Mouse (Mus musculus) cerebellum, adult 9-10 months (tissue): Measurements from ENCODE around the gene Psmb8.

Experiments used
- DNase-seq: peaks from one replicate; pipeline ENCODE4 v3.0.0; 2022

The Psmb8 gene

DNA sequence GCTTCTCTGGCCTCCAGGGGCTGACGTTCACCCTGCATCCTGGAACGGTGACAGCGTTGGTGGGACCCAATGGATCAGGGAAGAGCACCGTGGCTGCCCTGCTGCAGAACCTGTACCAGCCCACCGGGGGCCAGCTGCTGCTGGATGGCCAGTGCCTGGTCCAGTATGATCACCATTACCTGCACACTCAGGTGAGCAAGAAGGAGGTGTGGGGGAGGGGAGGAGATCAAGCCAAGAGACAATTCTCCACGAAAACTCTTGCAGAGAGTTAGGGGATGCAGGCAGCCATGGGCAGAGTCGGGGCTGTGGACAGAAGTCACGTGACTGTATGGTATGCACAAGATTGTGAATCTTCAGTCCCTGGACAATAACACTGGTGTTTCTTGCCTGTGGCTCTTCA lies 4.1 kb upstream of the Psmb8 start:
- DNase-seq, result no peak

- DNase-seq, result no peak
Measured at GRCm38 (mm10) chr17:34194723-34195122, 2.8 kb upstream of the Psmb8 start.

- no peak for DNase-seq
Measured at GRCm38 (mm10) chr17:34196491-34196890, 1.0 kb upstream of the Psmb8 start.

DNA sequence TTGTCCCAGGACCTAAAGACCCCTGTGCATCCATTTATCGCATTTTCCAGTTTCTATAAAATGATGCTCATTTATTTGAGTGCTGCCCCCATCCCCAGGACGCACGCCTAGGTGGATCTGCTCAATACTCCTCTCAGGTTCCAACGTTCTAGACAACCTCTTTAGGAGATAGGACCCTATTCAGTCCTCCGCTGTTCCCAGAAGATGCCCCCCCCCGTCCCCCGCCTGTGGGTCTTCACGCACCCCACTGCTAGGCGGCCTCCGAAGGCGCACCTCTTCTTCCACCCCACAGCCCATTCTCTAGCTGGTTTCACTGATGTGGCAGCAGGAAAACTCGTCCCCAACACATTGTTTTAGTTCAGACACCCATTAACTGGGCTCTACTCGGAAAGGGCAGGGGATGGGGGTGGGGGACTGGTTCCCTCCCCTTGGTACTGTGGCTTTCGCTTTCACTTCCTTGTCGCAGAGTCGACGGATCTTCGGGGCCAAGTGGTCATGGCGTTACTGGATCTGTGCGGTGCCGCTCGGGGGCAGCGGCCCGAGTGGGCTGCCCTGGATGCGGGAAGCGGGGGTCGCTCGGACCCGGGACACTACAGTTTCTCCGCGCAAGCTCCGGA lies 491 bp downstream of the Psmb8 start:
- no peak for DNase-seq

- DNase-seq, result no peak
Measured at GRCm38 (mm10) chr17:34198521-34198912, 996 bp downstream of the Psmb8 start.

DNA sequence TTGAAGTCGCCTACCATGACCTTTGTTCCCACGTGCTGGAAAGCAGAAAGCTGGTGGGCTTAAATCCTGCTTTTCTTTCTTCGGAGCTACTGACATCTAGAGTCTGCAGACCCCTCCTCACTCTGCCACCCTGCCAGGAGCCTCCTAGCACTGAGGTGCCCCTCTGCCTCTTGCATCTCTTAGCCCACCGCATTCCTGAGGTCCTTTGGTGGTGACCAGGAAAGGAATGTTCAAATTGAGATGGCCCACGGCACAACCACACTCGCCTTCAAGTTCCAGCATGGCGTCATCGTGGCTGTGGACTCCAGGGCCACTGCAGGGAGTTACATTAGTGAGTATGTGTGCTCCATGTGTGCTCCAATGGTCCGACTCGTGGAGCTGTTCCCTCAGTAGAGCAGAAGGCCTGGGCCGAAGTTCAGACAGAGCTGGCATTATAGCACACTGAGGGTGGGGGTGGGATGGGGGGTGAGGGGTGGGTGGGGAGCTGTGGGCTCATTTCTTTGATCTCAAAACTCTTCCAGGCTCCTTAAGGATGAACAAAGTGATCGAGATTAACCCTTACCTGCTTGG lies 1.6 kb downstream of the Psmb8 start:
- no peak for DNase-seq

DNA sequence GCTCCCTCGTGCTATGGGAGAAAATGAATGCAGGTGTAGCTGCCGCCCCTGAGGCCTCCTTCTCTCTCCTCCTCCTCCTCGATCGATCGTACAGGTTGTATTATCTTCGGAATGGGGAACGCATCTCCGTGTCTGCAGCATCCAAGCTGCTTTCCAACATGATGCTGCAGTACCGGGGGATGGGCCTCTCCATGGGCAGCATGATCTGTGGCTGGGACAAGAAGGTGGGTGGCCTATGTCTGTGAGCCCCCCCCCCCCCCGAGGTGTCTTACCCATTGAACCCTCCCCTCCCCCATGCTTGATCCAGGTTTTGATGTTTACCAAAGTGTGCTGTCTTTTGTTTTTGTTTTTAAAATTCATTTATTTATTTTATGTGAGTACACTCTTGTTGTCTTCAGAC lies 2.5 kb downstream of the Psmb8 start:
- no peak for DNase-seq

- no peak for DNase-seq
Measured at GRCm38 (mm10) chr17:34200772-34201505, 3.4 kb downstream of the Psmb8 start.

DNA sequence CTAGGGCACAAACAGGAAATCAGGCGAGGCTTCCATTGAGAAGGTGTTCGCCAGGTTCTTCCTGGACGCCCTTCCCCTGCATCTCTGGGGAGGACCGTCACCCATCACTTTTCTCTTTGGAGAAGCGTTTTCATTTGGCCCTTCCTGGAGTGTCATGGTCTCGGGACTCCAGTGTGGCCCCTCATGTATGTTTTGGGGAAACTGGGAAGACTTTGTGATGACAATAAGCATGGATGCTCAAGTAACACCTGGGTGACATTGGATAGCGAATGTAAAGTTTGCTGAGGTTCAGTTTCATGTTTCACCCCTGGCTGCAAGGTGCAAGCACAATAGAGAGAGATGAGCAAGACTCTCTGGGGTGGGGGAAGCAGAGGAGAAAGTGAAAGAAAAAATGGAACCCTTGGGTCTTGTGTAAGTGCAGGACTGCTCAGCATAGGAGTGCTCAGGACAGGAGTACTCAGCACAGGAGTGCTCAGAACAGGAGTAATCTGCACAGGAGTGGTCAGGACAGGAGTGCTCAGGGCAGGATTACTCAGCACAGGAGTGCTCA lies 4.1 kb downstream of the Psmb8 start:
- DNase-seq, result no peak

DNA sequence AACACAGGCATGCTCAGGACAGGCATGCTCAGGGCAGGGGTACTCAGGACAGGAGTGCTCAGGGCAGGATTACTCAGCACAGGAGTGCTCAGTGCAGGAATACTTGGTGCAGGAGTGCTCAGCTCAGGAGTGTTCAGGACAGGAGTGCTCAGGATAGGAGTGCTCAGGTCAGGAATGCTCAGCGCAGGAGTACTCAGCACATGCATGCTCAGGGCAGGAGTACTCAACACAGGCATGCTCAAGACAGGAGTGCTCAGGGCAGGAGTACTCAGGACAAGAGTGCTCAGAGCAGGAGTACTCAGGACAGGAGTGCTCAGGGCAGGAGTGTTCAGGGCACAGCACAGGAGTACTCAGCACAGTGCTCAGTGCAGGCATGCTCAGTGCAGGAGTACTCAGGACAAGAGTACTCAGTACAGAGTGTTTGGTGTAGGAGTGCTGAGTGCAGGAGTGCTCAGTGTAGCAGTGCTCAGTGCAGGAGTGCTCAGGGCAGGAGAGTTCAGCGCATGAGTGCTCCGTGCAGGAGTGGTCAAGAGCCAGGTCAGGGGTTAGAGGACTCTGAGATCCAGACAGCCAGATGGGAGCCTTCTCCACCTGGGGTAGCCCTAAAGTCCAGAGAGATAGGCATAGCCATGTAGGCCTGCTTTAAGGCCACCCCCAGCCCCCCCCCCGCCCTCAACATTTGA lies 5.4 kb downstream of the Psmb8 start:
- DNase-seq, result no peak

GRCm38 (mm10) chr17:34203444-34203843 lies 5.9 kb downstream of the Psmb8 start, which contains the start of gene Tap2:
Gene Tap2, plus strand, starts transcription at chr17:34203527.
- no peak for DNase-seq

DNA sequence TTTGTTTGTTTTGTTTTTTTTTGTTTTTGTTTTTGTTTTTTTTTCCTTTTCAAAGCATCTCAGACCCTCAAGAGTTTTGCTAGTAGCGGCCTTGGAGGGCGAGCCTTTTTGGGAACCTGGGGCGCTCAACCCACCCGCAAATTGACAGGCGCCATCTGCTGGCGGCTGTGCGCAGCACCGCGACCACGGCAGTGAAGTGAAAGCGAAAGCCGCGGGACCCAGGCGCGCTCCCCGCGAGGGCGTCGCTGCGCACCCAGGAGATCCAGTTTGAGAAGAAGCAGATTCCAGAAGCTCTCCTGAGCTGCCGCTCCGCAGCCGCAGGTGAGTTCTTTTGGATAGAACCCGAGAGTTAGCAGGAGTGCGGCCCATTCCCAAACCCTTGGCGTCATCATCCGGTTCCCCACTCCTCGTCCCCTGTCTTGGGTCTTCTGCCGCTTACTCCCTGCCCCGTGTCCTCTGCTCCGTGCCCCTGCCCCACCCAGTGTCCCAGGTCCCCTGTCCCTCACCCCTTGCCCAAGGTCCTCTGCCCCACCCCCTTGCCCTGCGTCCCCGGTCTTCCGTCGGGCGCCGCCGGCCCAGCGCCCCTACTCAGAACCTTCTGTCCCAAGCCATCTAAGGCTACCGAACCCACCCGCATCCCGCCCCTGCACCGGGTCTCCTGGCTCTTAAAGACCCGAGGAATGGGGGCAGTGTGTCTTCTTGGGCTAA lies 6.9 kb downstream of the Psmb8 start:
- peak; percentile 75 for DNase-seq

DNA sequence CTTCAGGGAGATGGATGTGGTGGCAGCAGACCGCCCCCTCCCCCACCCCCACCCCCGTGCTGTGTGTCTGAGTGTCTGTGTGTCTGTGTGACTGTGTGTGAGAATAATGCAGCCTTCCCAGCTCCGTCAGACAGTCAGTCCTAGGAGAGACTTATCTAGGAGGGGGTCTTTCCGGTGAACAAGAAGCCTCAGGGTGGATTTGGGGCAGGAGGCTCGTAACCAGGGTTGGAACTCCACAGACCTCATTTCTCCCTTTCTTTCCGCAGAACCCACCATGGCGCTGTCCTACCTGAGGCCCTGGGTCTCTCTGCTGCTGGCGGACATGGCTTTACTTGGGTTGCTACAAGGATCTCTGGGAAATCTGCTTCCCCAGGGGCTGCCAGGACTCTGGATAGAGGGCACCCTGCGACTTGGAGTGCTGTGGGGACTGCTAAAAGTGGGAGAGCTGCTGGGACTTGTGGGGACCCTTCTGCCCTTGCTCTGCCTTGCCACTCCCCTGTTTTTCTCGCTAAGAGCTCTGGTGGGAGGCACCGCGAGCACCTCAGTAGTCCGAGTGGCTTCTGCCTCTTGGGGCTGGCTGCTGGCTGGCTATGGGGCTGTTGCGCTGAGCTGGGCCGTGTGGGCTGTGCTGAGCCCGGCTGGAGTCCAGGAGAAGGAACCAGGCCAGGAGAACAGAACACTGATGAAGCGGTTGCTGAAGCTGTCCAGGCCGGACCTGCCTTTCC lies 7.7 kb downstream of the Psmb8 start:
- DNase-seq, result no peak

DNA sequence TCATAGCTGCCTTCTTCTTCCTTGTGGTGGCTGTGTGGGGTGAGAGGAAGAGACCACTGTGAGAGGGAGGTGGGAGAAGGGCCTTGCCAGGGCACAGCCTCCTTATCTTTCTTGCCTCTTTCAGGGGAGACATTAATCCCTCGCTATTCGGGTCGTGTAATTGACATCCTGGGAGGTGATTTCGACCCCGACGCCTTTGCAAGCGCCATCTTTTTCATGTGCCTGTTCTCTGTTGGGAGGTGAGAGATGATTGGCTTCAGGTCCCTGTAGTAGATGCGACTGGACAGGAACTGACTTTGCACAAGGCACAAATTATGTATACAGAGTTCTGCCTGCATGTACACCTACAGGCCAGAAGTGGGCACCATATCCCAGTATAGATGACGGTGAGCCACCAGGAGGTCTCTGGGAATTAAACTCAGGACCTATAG lies 8.2 kb downstream of the Psmb8 start:
- DNase-seq, result peak; percentile 28

DNA sequence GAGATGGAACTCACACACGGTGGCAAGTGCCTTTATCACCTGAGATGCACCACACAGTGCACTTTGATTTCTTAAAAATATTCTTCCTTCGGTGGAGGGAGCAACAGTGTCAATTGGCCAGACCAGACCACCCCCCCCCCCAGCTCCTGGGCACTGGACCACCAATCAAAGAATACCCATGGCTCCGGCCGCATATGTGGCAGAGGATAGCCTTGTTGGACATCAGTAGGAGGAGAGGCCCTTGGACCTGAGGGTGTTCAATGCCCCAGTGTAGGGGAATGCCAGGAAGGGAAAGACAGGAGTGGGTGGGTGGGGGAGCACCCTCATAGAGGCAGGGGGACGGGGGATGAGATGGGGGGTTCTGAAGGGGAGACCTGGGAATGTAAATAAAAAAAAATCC lies 9.2 kb downstream of the Psmb8 start:
- no peak for DNase-seq

DNA sequence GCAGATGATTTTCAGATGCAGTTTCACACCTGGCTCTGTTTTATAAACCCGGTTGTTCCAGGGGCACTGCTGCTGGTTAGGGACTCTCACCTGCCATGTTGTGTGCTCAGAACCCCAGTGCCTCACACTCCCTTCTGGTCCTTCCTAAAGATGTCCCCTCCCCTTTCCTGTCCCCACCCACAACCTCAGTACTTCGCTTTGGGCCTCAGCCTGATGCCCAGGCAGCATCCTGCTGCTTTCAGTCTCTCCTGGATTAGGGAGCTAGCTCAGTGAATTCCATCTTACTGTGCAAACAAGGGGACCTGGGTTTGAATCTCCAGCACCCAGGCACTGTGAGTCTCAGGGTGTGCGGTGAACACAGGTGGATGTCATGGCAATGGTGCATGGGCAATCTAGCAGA lies 9.9 kb downstream of the Psmb8 start:
- DNase-seq, result no peak

GRCm38 (mm10) chr17:34207866-34208265 lies 10.3 kb downstream of the Psmb8 start:
- no peak for DNase-seq

GRCm38 (mm10) chr17:34208421-34208820 lies 10.9 kb downstream of the Psmb8 start:
- DNase-seq, result no peak

DNA sequence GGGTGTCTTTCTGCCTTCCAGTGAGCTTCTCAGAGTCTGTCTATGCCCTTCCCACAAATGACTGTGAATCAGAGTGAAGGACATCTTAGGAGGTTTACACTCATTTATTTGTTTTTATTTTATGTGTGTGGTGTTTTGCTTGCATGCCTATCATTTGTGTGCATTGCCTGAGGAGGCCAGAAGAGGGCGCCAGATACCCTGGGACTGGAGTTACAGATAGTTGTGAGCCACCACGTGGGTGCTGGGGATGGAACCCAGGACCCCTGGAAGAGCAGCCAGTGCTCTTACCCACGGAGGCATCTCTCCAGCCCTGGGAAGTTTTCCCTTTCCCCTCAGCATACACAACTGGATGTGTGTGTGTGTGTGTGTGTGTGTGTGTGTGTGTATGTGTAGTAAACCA lies 12.2 kb downstream of the Psmb8 start:
- DNase-seq, result no peak

- DNase-seq, result no peak
Measured at GRCm38 (mm10) chr17:34210599-34210998, 13.1 kb downstream of the Psmb8 start.

- DNase-seq, result no peak
Measured at GRCm38 (mm10) chr17:34211746-34212365, 14.3 kb downstream of the Psmb8 start.

GRCm38 (mm10) chr17:34213936-34214335 lies 16.4 kb downstream of the Psmb8 start:
- DNase-seq, result no peak
